Mouse (Mus musculus): Measurements from ENCODE around the gene 1810013L24Rik. TPM values are rescaled to one million over a fixed set of nuclear protein-coding genes. Genes with fewer than 3 reads are reported as not detected.

The 1810013L24Rik gene
- polyA plus RNA-seq, 1 experiment: 28.6 TPM

GRCm38 (mm10) chr16:8830431-8831211 lies 721 bp downstream of the 1810013L24Rik start:
- Histone ChIP-seq H3K4me1 (ENCODE audit: control insufficient read depth, insufficient read depth, low read length) (peaks cover 18% of the 10 kb centered on the region), H3K4me3 (replicated peaks; ENCODE audit: extremely low read depth, low read depth, low read length) (peak overlapping the region; percentile 90)
- WGBS: under 1% methylated on average over 69 of the region's 74 CpGs
- TF ChIP-seq CTCF (IDR thresholded peaks at IDR 0.05; ENCODE audit: insufficient read depth, low read length) (no peak), POLR2A (IDR thresholded peaks at IDR 0.05; ENCODE audit: borderline replicate concordance, extremely low read depth, low read depth, low read length) (peak; percentile 41; the same call in 1 of the 2 replicates)
- DNase-seq: peak; percentile 79

- 4% methylated on average over 12 of the region's 12 CpGs for WGBS
- peak; percentile 36 for DNase-seq
- peaks cover 19% of the 10 kb centered on the region for H3K4me1 ChIP-seq (ENCODE audit: control insufficient read depth, insufficient read depth, low read length)
- H3K4me3 ChIP-seq (replicated peaks; ENCODE audit: extremely low read depth, low read depth, low read length): peak overlapping the region; percentile 90
- TF ChIP-seq CTCF (IDR thresholded peaks at IDR 0.05; ENCODE audit: insufficient read depth, low read length): no peak
- TF ChIP-seq POLR2A (IDR thresholded peaks at IDR 0.05; ENCODE audit: borderline replicate concordance, extremely low read depth, low read depth, low read length): no peak
Observed at GRCm38 (mm10) chr16:8831241-8831640, 1.3 kb downstream of the 1810013L24Rik start.

- TF ChIP-seq CTCF (IDR thresholded peaks at IDR 0.05; ENCODE audit: insufficient read depth, low read length) (no peak), POLR2A (IDR thresholded peaks at IDR 0.05; ENCODE audit: borderline replicate concordance, extremely low read depth, low read depth, low read length) (no peak)
- DNase-seq: no peak
- no peak overlapping the region for H3K4me3 ChIP-seq (replicated peaks; ENCODE audit: extremely low read depth, low read depth, low read length)
- peaks cover 29% of the 10 kb centered on the region for H3K4me1 ChIP-seq (ENCODE audit: control insufficient read depth, insufficient read depth, low read length)
- WGBS: 83% methylated on average over 1 of the region's 1 CpGs
Observed at GRCm38 (mm10) chr16:8836876-8837275, 7.0 kb downstream of the 1810013L24Rik start.

GRCm38 (mm10) chr16:8837595-8837994 lies 7.7 kb downstream of the 1810013L24Rik start:
- H3K4me1 ChIP-seq (ENCODE audit: control insufficient read depth, insufficient read depth, low read length): peaks cover 29% of the 10 kb centered on the region
- WGBS: 62% methylated on average over 1 of the region's 1 CpGs
- no peak for TF ChIP-seq CTCF (IDR thresholded peaks at IDR 0.05; ENCODE audit: insufficient read depth, low read length)
- no peak for TF ChIP-seq POLR2A (IDR thresholded peaks at IDR 0.05; ENCODE audit: borderline replicate concordance, extremely low read depth, low read depth, low read length)
- H3K4me3 ChIP-seq (replicated peaks; ENCODE audit: extremely low read depth, low read depth, low read length): no peak overlapping the region
- DNase-seq: no peak

GRCm38 (mm10) chr16:8838921-8839320 lies 9.0 kb downstream of the 1810013L24Rik start:
- no peak for DNase-seq
- H3K4me1 ChIP-seq (ENCODE audit: control insufficient read depth, insufficient read depth, low read length): peaks cover 31% of the 10 kb centered on the region
- TF ChIP-seq POLR2A (IDR thresholded peaks at IDR 0.05; ENCODE audit: borderline replicate concordance, extremely low read depth, low read depth, low read length) (no peak), CTCF (IDR thresholded peaks at IDR 0.05; ENCODE audit: insufficient read depth, low read length) (no peak)
- no peak overlapping the region for H3K4me3 ChIP-seq (replicated peaks; ENCODE audit: extremely low read depth, low read depth, low read length)

GRCm38 (mm10) chr16:8840557-8840956 lies 10.7 kb downstream of the 1810013L24Rik start:
- 52% methylated on average over 3 of the region's 3 CpGs for WGBS
- TF ChIP-seq CTCF (IDR thresholded peaks at IDR 0.05; ENCODE audit: insufficient read depth, low read length) (no peak), POLR2A (IDR thresholded peaks at IDR 0.05; ENCODE audit: borderline replicate concordance, extremely low read depth, low read depth, low read length) (no peak)
- Histone ChIP-seq H3K4me3 (replicated peaks; ENCODE audit: extremely low read depth, low read depth, low read length) (no peak overlapping the region), H3K4me1 (ENCODE audit: control insufficient read depth, insufficient read depth, low read length) (peaks cover 20% of the 10 kb centered on the region)
- no peak for DNase-seq

GRCm38 (mm10) chr16:8842962-8843361 lies 13.1 kb downstream of the 1810013L24Rik start:
- TF ChIP-seq CTCF (IDR thresholded peaks at IDR 0.05; ENCODE audit: insufficient read depth, low read length) (no peak), POLR2A (IDR thresholded peaks at IDR 0.05; ENCODE audit: borderline replicate concordance, extremely low read depth, low read depth, low read length) (no peak)
- Histone ChIP-seq H3K4me1 (ENCODE audit: control insufficient read depth, insufficient read depth, low read length) (peaks cover 19% of the 10 kb centered on the region), H3K4me3 (replicated peaks; ENCODE audit: extremely low read depth, low read depth, low read length) (no peak overlapping the region)
- 84% methylated on average over 10 of the region's 10 CpGs for WGBS
- DNase-seq: no peak

GRCm38 (mm10) chr16:8843580-8844175 lies 13.8 kb downstream of the 1810013L24Rik start:
- 60% methylated on average over 3 of the region's 3 CpGs for WGBS
- no peak overlapping the region for H3K4me3 ChIP-seq (replicated peaks; ENCODE audit: extremely low read depth, low read depth, low read length)
- TF ChIP-seq CTCF (IDR thresholded peaks at IDR 0.05; ENCODE audit: insufficient read depth, low read length) (no peak), POLR2A (IDR thresholded peaks at IDR 0.05; ENCODE audit: borderline replicate concordance, extremely low read depth, low read depth, low read length) (no peak)
- H3K4me1 ChIP-seq (ENCODE audit: control insufficient read depth, insufficient read depth, low read length): peaks cover 22% of the 10 kb centered on the region
- DNase-seq: no peak

- DNase-seq: no peak
- TF ChIP-seq POLR2A (IDR thresholded peaks at IDR 0.05; ENCODE audit: borderline replicate concordance, extremely low read depth, low read depth, low read length): no peak
- no peak for TF ChIP-seq CTCF (IDR thresholded peaks at IDR 0.05; ENCODE audit: insufficient read depth, low read length)
- 40% methylated on average over 4 of the region's 4 CpGs for WGBS
- Histone ChIP-seq H3K4me1 (ENCODE audit: control insufficient read depth, insufficient read depth, low read length) (peaks cover 30% of the 10 kb centered on the region), H3K4me3 (replicated peaks; ENCODE audit: extremely low read depth, low read depth, low read length) (no peak overlapping the region)
Observed at GRCm38 (mm10) chr16:8845986-8846385, 16.1 kb downstream of the 1810013L24Rik start.

Measured in lung, adult 2 months (tissue).